Mouse (Mus musculus) right cerebral cortex, adult 2 months (tissue): ENCODE results near the gene Crmp1.

Experiments used
- DNase-seq, 2 experiments: peaks; one replicate each; pipeline ENCODE4 v3.0.0; 2021 to 2022; ENCODE audit warnings: low spot score in 2 of 2

Gene Crmp1

DNA sequence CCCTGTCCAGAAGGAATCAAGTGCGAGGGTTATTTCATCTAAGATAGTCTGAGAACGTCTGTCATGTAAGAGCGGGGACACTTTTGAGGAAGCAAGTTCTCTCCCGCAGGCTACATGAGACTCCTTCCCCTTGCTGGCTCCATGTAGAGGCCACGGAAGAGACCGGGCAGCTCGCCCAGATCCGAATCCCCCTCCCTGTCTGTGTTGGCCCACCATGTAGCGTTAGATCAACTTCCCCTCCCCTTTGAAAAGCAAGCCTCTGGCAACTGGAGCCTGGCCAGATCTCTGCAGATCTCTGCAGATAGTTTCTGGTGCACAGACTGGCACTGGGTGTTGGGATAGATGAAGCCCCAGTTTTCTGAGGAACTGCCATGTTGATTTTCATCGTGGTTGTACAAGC lies 55.0 kb downstream of the Crmp1 start:
- no peak for DNase-seq

GRCm38 (mm10) chr5:37298370-37298769 lies 56.6 kb downstream of the Crmp1 start:
- DNase-seq: no peak

GRCm38 (mm10) chr5:37310026-37310425 lies 68.3 kb downstream of the Crmp1 start:
- no peak for DNase-seq

DNA sequence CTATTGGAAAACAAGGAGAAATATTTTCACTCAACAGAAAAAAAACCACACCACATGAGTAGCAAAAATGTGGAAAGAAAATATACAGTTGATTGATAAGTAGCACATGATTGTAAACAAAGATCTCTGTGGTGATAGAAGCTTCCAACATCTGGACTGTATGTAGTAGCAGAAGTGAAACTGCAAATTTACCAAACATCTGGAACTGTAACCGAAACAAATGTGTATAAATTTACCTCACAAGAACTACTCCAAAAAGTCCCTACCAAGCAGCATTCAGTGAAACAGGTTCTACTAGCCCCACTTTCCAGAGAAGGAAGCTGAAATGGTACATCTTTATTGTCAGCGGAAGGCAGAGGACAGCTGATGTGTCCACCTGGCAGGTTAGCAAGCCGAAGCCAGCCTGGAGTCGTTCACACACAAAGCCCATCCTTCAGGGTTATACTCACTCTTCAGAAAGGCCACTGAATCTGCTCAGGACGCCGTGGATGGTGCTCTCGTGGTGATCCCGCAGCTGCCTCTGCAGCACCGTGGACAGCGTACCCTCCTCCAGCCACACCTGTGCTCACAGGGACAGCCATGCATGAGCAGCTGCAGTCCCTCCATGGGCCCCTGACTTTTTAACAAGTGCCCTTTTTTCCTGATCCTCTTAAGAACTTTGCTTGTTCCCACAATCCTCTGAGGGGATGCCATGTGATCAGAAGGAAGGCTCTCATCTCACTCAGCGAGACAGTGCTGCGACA lies 71.4 kb downstream of the Crmp1 start:
- DNase-seq: no peak

GRCm38 (mm10) chr5:37318715-37319114 lies 77.0 kb downstream of the Crmp1 start:
- no peak for DNase-seq

DNA sequence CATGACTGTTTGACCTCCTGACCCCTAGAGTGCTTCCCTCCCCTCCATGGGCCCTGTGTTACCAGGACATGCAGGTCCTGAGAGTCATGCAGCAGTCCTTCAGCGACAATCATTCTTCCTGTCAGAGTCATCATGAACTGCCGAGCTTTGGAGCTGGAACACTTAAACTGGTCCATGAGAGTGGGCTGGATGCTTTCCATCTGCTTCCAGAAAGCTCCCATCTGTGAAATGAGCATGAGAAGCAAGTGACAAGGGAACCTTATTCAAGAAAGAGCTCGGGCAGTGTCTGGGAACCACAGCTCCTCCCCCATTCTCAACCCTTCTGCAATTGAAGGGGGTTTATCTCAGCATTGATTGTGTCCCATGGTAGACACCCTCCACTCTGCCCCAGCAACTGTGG lies 78.4 kb downstream of the Crmp1 start:
- DNase-seq: peak; percentile 47 to 58

- DNase-seq: no peak
Observed at GRCm38 (mm10) chr5:37320761-37321160, 79.0 kb downstream of the Crmp1 start.

- DNase-seq: no peak
Observed at GRCm38 (mm10) chr5:37326675-37327074, 84.9 kb downstream of the Crmp1 start.

DNA sequence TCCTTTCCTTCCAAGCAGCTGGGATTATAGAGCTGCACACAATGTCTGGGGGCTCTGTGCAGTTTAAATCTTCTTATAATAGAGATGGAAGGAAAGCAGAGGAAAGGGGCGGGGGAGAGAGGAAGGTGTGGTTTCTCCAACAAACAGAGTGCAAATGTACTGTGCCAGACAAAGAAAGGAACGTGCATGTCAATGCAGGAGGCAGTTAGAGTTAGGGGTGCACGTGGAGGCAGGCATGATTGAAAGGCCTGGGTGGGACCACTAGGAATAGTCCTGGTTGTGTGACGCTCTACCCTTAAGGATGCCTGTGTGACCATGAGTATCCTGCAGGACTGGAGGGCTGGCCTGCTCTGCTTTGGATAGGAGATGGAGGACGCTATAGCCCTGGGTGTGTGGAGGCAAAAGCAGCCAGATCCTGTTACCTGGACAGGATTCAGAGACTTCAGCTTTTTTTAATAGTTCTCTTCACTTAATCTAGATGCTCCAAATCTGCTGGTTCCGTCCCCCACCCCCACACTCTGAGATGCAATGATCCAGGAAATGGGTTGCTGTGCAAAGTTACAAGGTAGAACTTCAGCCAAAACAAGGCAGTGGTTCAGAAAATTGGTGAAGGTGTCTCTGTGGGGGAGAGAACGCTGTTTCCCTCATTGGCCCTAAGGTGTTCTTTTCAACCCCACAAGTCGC lies 88.9 kb downstream of the Crmp1 start:
- no peak for DNase-seq

GRCm38 (mm10) chr5:37331133-37331505 lies 89.4 kb downstream of the Crmp1 start:
- DNase-seq: no peak

DNA sequence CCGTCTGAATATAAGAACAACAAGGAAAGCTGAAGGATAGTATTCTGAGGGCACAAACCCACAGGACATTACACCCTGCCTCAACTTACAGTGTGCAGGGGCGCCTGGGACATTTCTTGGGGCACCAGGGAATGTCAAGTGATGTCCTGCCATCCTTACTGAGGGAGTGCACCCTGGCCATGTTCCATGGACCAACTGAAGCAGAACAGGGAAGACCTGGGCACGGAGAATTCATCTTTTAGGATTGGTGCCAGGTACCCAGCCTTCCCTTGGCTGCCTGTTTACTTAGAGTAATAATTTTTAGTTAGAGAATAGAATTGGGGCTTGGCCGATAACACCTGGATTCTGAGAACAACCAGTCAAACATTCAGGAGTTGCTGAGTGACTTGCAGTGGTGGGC lies 90.3 kb downstream of the Crmp1 start:
- DNase-seq: no peak

GRCm38 (mm10) chr5:37335061-37335460 lies 93.3 kb downstream of the Crmp1 start:
- DNase-seq: no peak

DNA sequence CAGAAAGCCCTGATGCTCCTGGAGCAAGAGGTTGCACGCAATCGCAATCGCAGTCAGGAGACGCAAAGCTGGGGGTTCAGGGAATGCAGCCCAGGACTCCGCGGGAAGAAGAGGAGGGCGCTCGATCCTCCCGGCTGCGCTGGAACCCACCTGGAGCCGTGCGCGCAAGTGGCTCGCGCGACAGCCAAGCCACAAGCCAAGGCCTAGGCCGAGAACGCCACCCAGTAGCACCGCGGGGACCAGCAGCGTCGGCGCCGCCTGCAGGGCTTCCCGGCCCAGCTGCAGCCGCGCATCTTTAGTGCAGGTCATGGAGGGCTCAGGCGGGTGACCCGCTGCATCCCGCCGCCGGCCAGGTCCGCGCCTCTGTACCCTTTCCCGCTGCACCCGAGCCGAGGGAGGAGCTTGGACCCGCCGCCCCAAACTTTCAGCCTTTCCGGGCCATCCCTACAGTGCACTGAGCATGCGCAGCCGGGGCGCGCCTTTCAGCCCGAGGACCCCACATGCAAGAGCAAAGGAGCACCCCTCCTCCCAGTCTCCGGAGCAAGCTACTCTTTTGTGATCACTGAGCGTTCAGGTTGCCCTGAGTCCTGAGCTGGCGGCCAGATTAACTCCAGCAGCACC lies 94.9 kb downstream of the Crmp1 start, which contains the start of gene Evc:
Evc (minus strand) TSS at position 410 of the 621 bp plus-strand sequence.
- DNase-seq: peak; percentile 35 to 36

GRCm38 (mm10) chr5:37337696-37338095 lies 96.0 kb downstream of the Crmp1 start:
- no peak for DNase-seq

- DNase-seq: peak; percentile 85 to 87
Observed at GRCm38 (mm10) chr5:37338288-37338687, 96.5 kb downstream of the Crmp1 start, which contains the start of gene Evc2. Evc2 (plus strand) TSS chr5:37338499.
